ENCODE assay signal across 12 mouse cellular contexts in genomic region chr15:78986536-78987220, GRCm38 (mm10). TPM values are rescaled to one million over a fixed set of nuclear protein-coding genes. Genes with fewer than 3 reads are reported as not detected.
DNase-seq lines count a peak whose midpoint lies in the region; ATAC-seq and TF ChIP-seq lines count a peak whose summit lies in the region.
"Had no signal": no experiment of that assay in that cellular context is flagged by ENCODE, and none has a peak within 500 bp of the region (broad histone marks: within the 10 kb centered on the region; RNA-seq: fewer than 3 reads in every experiment).

No protein-coding gene starts in this region.

- H3K4me3 ChIP-seq in heart, embryonic 13.5 days, result no peak overlapping the region
- H3K4me3 ChIP-seq in gastrocnemius, adult 2 months, result peak overlapping the region; percentile 62
- no peak overlapping the region for H3K4me3 ChIP-seq in stomach, embryonic 16.5 days (replicated peaks; ENCODE audit: low read length)
- no peak overlapping the region for H3K4me3 ChIP-seq in forebrain, embryonic 11.5 days (ENCODE audit: low read depth, low read length)
- H3K4me3 ChIP-seq: layer of hippocampus, adult 2 months; midbrain, embryonic 12.5 days had no signal

- H3K4me1 ChIP-seq in heart, embryonic 13.5 days, result peaks cover 76% of the 10 kb centered on the region
- H3K4me1 ChIP-seq in stomach, embryonic 16.5 days (ENCODE audit: control insufficient read depth, insufficient read depth, low read length), result peaks cover 42% of the 10 kb centered on the region
- peaks cover 9% of the 10 kb centered on the region; the same call in 1 of the 2 replicates for H3K4me1 ChIP-seq in forebrain, embryonic 11.5 days (replicated peaks; ENCODE audit: control insufficient read depth, insufficient read depth, low read length)

- H3K27ac ChIP-seq in heart, embryonic 13.5 days (replicated peaks), result no peak overlapping the region
- H3K27ac ChIP-seq in gastrocnemius, adult 2 months, result peak overlapping the region; percentile 99
- no peak overlapping the region for H3K27ac ChIP-seq in stomach, embryonic 16.5 days (ENCODE audit: low read length)
- no peak overlapping the region for H3K27ac ChIP-seq in forebrain, embryonic 11.5 days (ENCODE audit: low read depth, low read length)
- H3K27ac ChIP-seq: layer of hippocampus, adult 2 months; midbrain, embryonic 12.5 days had no signal

- TF ChIP-seq CTCF in gastrocnemius, adult 2 months (IDR thresholded peaks at IDR 0.05), result no peak

- intact Hi-C loops in gastrocnemius, adult 2 months (cut with DNase I), result loop anchor here (2.0 kb wide), 1 partner anchor 38 kb away; no protein-coding TSS in a partner anchor

- no peak for ATAC-seq in heart, embryonic 13.5 days (ENCODE audit: extremely low read depth, insufficient number of reproducible peaks, low FRiP score, low TSS enrichment)
- no peak for ATAC-seq in stomach, embryonic 16.5 days (ENCODE audit: insufficient read depth, low FRiP score)
- no peak for ATAC-seq in forebrain, embryonic 11.5 days (replicated peaks; ENCODE audit: low FRiP score)
- ATAC-seq in activated CD4-positive, CD25-positive, alpha-beta regulatory T cell, adult 4 months, result no peak

- no peaks in the 10 kb centered on the region for H3K9me3 ChIP-seq in heart, embryonic 13.5 days
- no peaks in the 10 kb centered on the region for H3K9me3 ChIP-seq in stomach, embryonic 16.5 days (replicated peaks; ENCODE audit: control insufficient read depth, low read length)
- no peaks in the 10 kb centered on the region for H3K9me3 ChIP-seq in forebrain, embryonic 11.5 days (ENCODE audit: control insufficient read depth, low read length)
- H3K9me3 ChIP-seq: midbrain, embryonic 12.5 days had no signal

- 39% methylated on average over 11 of the region's 11 CpGs for WGBS in heart, embryonic 13.5 days
- 57% methylated on average over 11 of the region's 11 CpGs for WGBS in stomach, embryonic 16.5 days
- 60% methylated on average over 11 of the region's 11 CpGs for WGBS in forebrain, embryonic 11.5 days

- no peak overlapping the region for H3K4me2 ChIP-seq in heart, embryonic 13.5 days
- H3K4me2 ChIP-seq in stomach, embryonic 16.5 days (ENCODE audit: low read depth, low read length), result no peak overlapping the region
- no peak overlapping the region for H3K4me2 ChIP-seq in forebrain, embryonic 11.5 days (ENCODE audit: low read depth, low read length, severe bottlenecking)
- H3K4me2 ChIP-seq: liver, embryonic 11.5 days; midbrain, embryonic 12.5 days had no signal

- H3K36me3 ChIP-seq in heart, embryonic 13.5 days, result peaks cover 40% of the 10 kb centered on the region
- H3K36me3 ChIP-seq in stomach, embryonic 16.5 days (ENCODE audit: control insufficient read depth, insufficient read depth, low read length), result peaks cover 12% of the 10 kb centered on the region
- peaks cover 3% of the 10 kb centered on the region; the same call in 1 of the 2 replicates for H3K36me3 ChIP-seq in forebrain, embryonic 11.5 days (ENCODE audit: control insufficient read depth, insufficient read depth, low read length)

- no peak for DNase-seq in heart, postnatal 4 days
- DNase-seq in lung, postnatal 36 days, result peak; percentile 15
- DNase-seq in lung, postnatal 25 days (ENCODE audit: low spot score), result no peak
- DNase-seq in gastrocnemius, adult 2 months, result peak; percentile 93
- DNase-seq in forebrain, embryonic 11.5 days (ENCODE audit: low spot score), result no peak

- no peaks in the 10 kb centered on the region for H3K27me3 ChIP-seq in heart, embryonic 13.5 days (replicated peaks)
- no peaks in the 10 kb centered on the region for H3K27me3 ChIP-seq in stomach, embryonic 16.5 days (ENCODE audit: control insufficient read depth, insufficient read depth, low read length)
- H3K27me3 ChIP-seq in forebrain, embryonic 11.5 days (ENCODE audit: control insufficient read depth, insufficient read depth, low read length), result no peaks in the 10 kb centered on the region
- H3K27me3 ChIP-seq: midbrain, embryonic 12.5 days had no signal

- H3K9ac ChIP-seq in heart, embryonic 13.5 days, result peak overlapping the region; percentile 63
- peak overlapping the region; percentile 20; the same call in 1 of the 2 replicates for H3K9ac ChIP-seq in stomach, embryonic 16.5 days (ENCODE audit: low read length)
- H3K9ac ChIP-seq in forebrain, embryonic 11.5 days (ENCODE audit: low read length), result no peak overlapping the region
- H3K9ac ChIP-seq: midbrain, embryonic 12.5 days had no signal

RNA-seq across cellular contexts. Expression of gene Triobp, which starts 39.2 kb away (rescaled TPM):
- polyA plus RNA-seq in heart, embryonic 13.5 days (2015; fragmentation: Nextera tagmentation; extraction: Ambion mirVana), result 45.8 and 46.8 TPM in 2 replicates
- total RNA-seq in heart, postnatal 4 days (2021), result 10 to 100 TPM; 59.0 to 68.2 TPM
- total RNA-seq in gastrocnemius, adult 2 months (2021), result 10 to 100 TPM; 33.2 to 36.6 TPM
- polyA plus RNA-seq in stomach, embryonic 16.5 days (2015; fragmentation: Nextera tagmentation; extraction: Ambion mirVana), result 54.2 and 63.6 TPM in 2 replicates
- polyA plus RNA-seq in forebrain, embryonic 11.5 days (2014; fragmentation: Nextera tagmentation; extraction: Ambion mirVana), result 55.9 and 60.1 TPM in 2 replicates
- 10 to 100 TPM; 18.6 to 30.9 TPM for polyA plus RNA-seq in activated CD4-positive, CD25-positive, alpha-beta regulatory T cell, adult 4 months (2017; shearing (Covaris generic))

RNA-seq across cellular contexts. Expression of gene H1f0, which starts 41.6 kb away (rescaled TPM):
- polyA plus RNA-seq in heart, embryonic 13.5 days (2015; fragmentation: Nextera tagmentation; extraction: Ambion mirVana), result 237 and 238 TPM in 2 replicates
- 100 to 1,000 TPM; 262 to 304 TPM for total RNA-seq in heart, postnatal 4 days (2021)
- total RNA-seq in gastrocnemius, adult 2 months (2021), result 10 to 100 TPM; 71.8 to 76.8 TPM
- polyA plus RNA-seq in stomach, embryonic 16.5 days (2015; fragmentation: Nextera tagmentation; extraction: Ambion mirVana), result 479 and 551 TPM in 2 replicates
- polyA plus RNA-seq in forebrain, embryonic 11.5 days (2014; fragmentation: Nextera tagmentation; extraction: Ambion mirVana), result 349 and 396 TPM in 2 replicates
- polyA plus RNA-seq in activated CD4-positive, CD25-positive, alpha-beta regulatory T cell, adult 4 months (2017; shearing (Covaris generic)), result 10 to 100 TPM; 37.2 to 37.8 TPM

RNA-seq across cellular contexts. Expression of gene Nol12, which starts 51.9 kb away (rescaled TPM):
- polyA plus RNA-seq in heart, embryonic 13.5 days (2015; fragmentation: Nextera tagmentation; extraction: Ambion mirVana), result 37.3 and 42.9 TPM in 2 replicates
- total RNA-seq in heart, postnatal 4 days (2021), result 10 to 100 TPM; 20.2 to 22.6 TPM
- 10 to 100 TPM; 20.6 to 22.3 TPM for total RNA-seq in gastrocnemius, adult 2 months (2021)
- 45.6 and 46.9 TPM in 2 replicates for polyA plus RNA-seq in stomach, embryonic 16.5 days (2015; fragmentation: Nextera tagmentation; extraction: Ambion mirVana)
- polyA plus RNA-seq in forebrain, embryonic 11.5 days (2014; fragmentation: Nextera tagmentation; extraction: Ambion mirVana), result 56.8 and 62.6 TPM in 2 replicates
- 10 to 100 TPM; 44.5 to 46.9 TPM for polyA plus RNA-seq in activated CD4-positive, CD25-positive, alpha-beta regulatory T cell, adult 4 months (2017; shearing (Covaris generic))

RNA-seq across cellular contexts. Expression of gene Galr3, which starts 55.0 kb away (rescaled TPM):
- not detected in 2 replicates for polyA plus RNA-seq in heart, embryonic 13.5 days (2015; fragmentation: Nextera tagmentation; extraction: Ambion mirVana)
- not detected for total RNA-seq in heart, postnatal 4 days (2021)
- total RNA-seq in gastrocnemius, adult 2 months (2021), result not detected
- 0.26 and 0.43 TPM in 2 replicates for polyA plus RNA-seq in stomach, embryonic 16.5 days (2015; fragmentation: Nextera tagmentation; extraction: Ambion mirVana)
- not detected in 2 replicates for polyA plus RNA-seq in forebrain, embryonic 11.5 days (2014; fragmentation: Nextera tagmentation; extraction: Ambion mirVana)
- not detected for polyA plus RNA-seq in activated CD4-positive, CD25-positive, alpha-beta regulatory T cell, adult 4 months (2017; shearing (Covaris generic))
- total RNA-seq: neutrophil, adult 5-6 weeks had no signal
- polyA plus RNA-seq: midbrain, embryonic 12.5 days had no signal

Comparison
In these comparisons a context has a peak if more than half of its experiments do, and no peak if none do; other contexts are left out.
1. DNase-seq: peak in lung, postnatal 36 days (single experiment) and gastrocnemius, adult 2 months (single experiment); none in heart, postnatal 4 days (single experiment), lung, postnatal 25 days (single experiment) and forebrain, embryonic 11.5 days (single experiment).